Mouse (Mus musculus) CH12.LX (cell line): ENCODE data around the gene Il17f.

ENCODE experiments used
- CHD2 ChIP-seq: IDR thresholded peaks from 2 replicates; pipeline ENCODE4 v1.6.1; 2011; ENCODE audit warnings: low read length, improper control_type of control experiment
- CTCF ChIP-seq, 2 experiments: IDR thresholded peaks in 1 of 2; conservative IDR thresholded peaks in 1 of 2; 2 replicates each; pipeline ENCODE4 v1.5.1; 2011 to 2012; ENCODE audit warnings: low read depth in 2 of 2, low read length in 2 of 2, improper control_type of control experiment in 1 of 2, inconsistent platforms in 1 of 2, mild to moderate bottlenecking in 1 of 2, moderate library complexity in 1 of 2
- E2F4 ChIP-seq: IDR thresholded peaks from 2 replicates; pipeline ENCODE4 v1.6.1; 2011; ENCODE audit warnings: low read depth, low read length, improper control_type of control experiment; ENCODE audit not compliant: insufficient replicate concordance
- ETS1 ChIP-seq: conservative IDR thresholded peaks from 2 replicates; pipeline ENCODE4 v1.6.1; 2012; ENCODE audit warnings: low read depth, mild to moderate bottlenecking, inconsistent platforms, low read length, improper control_type of control experiment, moderate library complexity
- KAT2A ChIP-seq: IDR thresholded peaks from 2 replicates; pipeline ENCODE4 v1.6.1; 2012; ENCODE audit warnings: low read length, improper control_type of control experiment, inconsistent platforms; ENCODE audit not compliant: insufficient replicate concordance
- MAX ChIP-seq: IDR thresholded peaks from 2 replicates; pipeline ENCODE4 v1.6.1; 2011; ENCODE audit warnings: low read length, improper control_type of control experiment
- NELFE ChIP-seq: IDR thresholded peaks from 2 replicates; pipeline ENCODE4 v1.6.1; 2011; ENCODE audit warnings: low read depth, low read length, improper control_type of control experiment
- POLR2A ChIP-seq: IDR thresholded peaks from 2 replicates; pipeline ENCODE4 v1.6.1; 2011; ENCODE audit warnings: low read depth, mild to moderate bottlenecking, improper control_type of control experiment, low read length
- SMC3 ChIP-seq: IDR thresholded peaks from 2 replicates; pipeline ENCODE4 v1.6.1; 2011; ENCODE audit warnings: low read depth, low read length, improper control_type of control experiment
- TBP ChIP-seq: conservative IDR thresholded peaks from 2 replicates; pipeline ENCODE4 v1.6.1; 2011; ENCODE audit warnings: low read depth, low read length, improper control_type of control experiment
- USF1 ChIP-seq: IDR thresholded peaks from 2 replicates; pipeline ENCODE4 v1.6.1; 2014; ENCODE audit warnings: low read depth, mild to moderate bottlenecking, inconsistent platforms, low read length, improper control_type of control experiment
- USF2 ChIP-seq: conservative IDR thresholded peaks from 2 replicates; pipeline ENCODE4 v1.6.1; 2011; ENCODE audit warnings: low read depth, low read length, improper control_type of control experiment
- ZC3H11A ChIP-seq: IDR thresholded peaks from 2 replicates; pipeline ENCODE4 v1.6.1; 2012; ENCODE audit warnings: low read depth, mild to moderate bottlenecking, inconsistent platforms, low read length, improper control_type of control experiment

DNA sequence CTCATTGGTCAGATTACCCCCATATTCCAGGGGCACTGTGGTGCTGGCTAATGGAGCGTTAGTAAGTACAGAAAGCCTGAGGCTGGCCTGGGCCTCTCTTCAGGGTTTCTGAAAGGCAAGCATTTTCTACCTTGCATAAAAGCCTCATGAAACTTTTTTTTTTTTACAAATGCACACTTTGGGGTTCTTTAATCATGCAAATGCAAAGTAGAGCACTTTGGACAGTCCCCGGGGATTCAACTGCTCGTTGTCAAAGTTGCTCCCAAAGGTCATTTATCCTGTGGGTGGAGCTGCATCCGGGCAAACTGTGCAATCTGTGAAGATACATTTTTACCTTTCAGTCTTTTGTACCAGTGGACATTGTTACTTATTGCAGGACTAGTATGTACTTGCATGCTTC is 29.0 kb downstream of the Il17f start:
- no peak for TF ChIP-seq USF2
- TF ChIP-seq ZC3H11A, result no peak
- no peak for TF ChIP-seq CTCF (conservative IDR thresholded peaks at IDR 0.05 in 1 of 2, IDR thresholded peaks at IDR 0.05 in 1 of 2; ENCODE audit: low read depth in 2 of 2, low read length in 2 of 2)
- no peak for TF ChIP-seq KAT2A
- no peak for TF ChIP-seq MAX
- no peak for TF ChIP-seq TBP
- no peak for TF ChIP-seq E2F4
- no peak for TF ChIP-seq SMC3
- TF ChIP-seq USF1, result no peak
- TF ChIP-seq CHD2, result no peak
- TF ChIP-seq ETS1, result no peak
- no peak for TF ChIP-seq NELFE
- no peak for TF ChIP-seq POLR2A
